Mouse (Mus musculus) left cerebral cortex, postnatal 10 days (tissue): Measurements from ENCODE around the gene Tmem132c. TPM values are rescaled to one million over a fixed set of nuclear protein-coding genes. Genes with fewer than 3 reads are reported as not detected.

Source experiments
- DNase-seq, 2 experiments: peaks; one replicate each; pipeline ENCODE4 v3.0.0; 2021 to 2022; ENCODE audit warnings: low spot score in 2 of 2, mixed read lengths in 1 of 2; ENCODE audit errors: extremely low spot score in 1 of 2
- intact Hi-C: fragments of 180-260 bp; cut with DNase I; formaldehyde crosslinking; loops from one replicate; pipeline ENCODE4 v1.15.1; 2025
- total RNA-seq, 2 experiments: library from RNA; stranded (reverse); gene quantifications; 2 replicates each; pipeline ENCODE4 v1.2.3; 2021

Tmem132c gene
- total RNA-seq, 2 experiments from 2014 or later, result 7.8 to 7.9 TPM

- intact Hi-C loops, result no loop called here
- no peak for DNase-seq
Measured at GRCm38 (mm10) chr5:127374251-127374650, 132.6 kb downstream of the Tmem132c start.

- intact Hi-C loops, result no loop called here
- DNase-seq, result no peak
Measured at GRCm38 (mm10) chr5:127375654-127376053, 134.0 kb downstream of the Tmem132c start.

DNA sequence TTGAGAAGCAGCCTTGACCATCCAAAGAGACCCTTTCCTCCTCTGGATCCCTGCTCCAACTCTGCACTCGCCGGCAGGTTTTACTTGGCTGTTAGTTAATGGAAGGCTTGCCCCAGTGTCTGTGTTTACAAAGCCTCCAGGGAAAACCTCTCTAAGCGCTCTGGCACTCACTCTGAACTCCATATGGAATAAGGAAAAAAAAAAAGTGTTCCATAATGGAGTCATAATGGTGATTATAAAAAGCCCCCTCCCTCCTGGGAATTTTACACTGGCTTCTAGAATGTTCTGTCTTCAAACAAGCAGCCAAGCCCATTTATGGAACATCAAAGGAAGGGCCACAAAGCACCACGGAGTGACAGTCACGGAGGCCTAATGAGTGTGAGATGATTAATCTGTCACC lies 136.9 kb downstream of the Tmem132c start:
- DNase-seq, result no peak
- intact Hi-C loops, result no loop called here

DNA sequence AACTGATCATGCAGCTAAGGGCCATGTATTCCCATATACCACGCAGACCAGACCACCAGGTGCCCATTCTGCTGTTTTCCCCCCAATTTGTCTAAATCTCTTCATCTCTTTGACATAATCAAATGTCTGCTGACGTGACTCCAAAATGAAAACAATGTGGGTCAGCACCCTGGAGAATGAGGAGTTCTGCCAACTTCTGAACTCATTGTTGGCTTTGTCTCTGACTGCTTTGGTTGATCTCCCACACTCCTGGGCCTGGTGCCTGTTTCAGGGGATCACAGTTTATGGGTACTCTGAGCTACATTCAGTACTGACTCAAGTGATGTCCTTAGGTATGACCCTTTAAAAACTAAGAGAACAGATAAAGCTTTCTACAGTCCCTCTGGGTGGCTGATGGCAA lies 137.7 kb downstream of the Tmem132c start:
- intact Hi-C loops, result no loop called here
- DNase-seq, result no peak

- intact Hi-C loops, result no loop called here
- DNase-seq, result no peak
Measured at GRCm38 (mm10) chr5:127381216-127381615, 139.6 kb downstream of the Tmem132c start.

- DNase-seq, result no peak
- intact Hi-C loops, result no loop called here
Measured at GRCm38 (mm10) chr5:127382571-127382970, 141.0 kb downstream of the Tmem132c start.

DNA sequence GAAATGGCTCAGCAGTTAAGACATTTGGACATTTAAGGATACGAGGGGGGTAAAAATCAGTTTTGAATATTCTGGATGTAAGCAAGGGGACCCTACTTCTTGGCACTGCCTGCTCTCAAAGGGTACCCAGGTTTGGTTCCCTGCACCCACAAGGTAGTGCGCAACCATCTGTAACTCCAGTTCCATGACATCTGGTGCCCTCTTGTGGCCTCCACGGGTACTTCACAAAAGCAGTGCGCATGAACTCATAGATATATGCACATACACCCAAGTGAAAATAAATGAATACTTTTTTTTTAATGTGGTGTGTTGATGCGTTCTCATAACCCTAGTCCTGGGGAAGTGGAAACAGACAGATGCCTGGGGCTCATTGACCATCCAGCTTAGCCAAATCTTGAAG lies 149.6 kb downstream of the Tmem132c start:
- no peak for DNase-seq
- intact Hi-C loops, result no loop called here

DNA sequence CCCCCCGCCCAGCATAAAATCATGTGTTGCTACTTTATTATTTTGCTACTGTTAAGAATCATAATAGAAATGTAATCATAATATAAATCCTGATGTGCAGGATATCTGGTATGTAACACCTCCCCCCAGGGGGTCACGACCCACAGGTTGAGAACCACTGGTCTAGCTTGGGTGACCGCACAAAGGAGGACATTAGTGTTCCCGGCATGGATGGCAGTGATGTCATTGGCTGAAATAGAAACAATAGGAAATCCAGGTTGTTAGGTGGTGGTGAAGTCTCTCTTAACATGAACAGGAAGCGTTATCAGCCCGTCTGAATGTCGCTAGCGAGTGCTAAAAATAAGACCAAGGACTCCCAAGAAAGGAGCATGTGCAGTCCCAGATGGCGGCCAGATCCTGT lies 155.3 kb downstream of the Tmem132c start:
- intact Hi-C loops, result no loop called here
- no peak for DNase-seq

DNA sequence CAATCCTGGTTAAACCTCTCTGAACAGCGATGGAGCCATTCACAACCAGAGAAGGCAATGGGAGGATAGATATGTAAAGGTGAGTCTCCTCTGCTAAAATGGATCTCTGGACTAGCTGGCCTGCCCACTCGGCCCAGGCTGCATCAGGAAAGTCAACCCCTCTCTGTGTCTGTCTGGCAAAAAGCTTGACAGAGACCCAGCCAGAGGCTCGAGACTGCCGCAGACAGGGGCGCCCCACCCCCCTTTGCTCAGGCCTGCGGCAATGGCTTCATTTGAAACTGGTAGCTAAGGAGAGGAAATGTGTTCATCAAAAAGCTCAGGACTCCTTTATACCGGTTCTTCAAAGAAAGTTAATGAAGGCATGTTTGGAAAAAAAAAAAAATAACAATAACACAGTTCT lies 156.4 kb downstream of the Tmem132c start:
- intact Hi-C loops, result no loop called here
- DNase-seq, result peak in 1 of 2 experiments; percentile 34

DNA sequence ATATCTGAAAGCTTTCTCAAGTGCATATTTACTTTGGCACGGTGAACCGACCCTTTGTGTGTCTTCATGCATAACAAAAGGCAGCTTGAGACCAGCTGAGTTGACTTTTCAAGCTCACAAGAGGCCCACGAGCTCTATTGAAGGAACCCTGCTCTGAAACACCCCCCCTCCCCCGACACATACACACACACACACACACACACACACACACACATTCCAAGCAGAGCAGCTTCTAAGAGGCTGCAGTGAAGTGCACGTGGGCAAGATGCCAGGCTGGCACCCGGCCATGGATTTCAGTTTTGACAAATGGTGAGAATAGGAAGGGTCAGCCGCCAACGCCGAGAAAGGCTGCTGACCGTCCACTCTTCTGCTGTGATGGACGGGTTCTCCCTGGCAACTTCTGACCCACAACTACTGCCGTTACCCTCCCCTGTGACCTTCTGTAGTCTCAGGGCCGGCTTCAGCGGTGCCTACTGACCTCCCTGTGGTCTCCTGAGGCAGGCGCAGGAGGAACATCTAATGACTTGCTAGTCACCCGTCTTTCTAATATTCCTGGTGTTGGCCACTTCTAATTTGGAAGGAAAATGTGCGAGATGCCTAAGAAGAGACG lies 163.9 kb downstream of the Tmem132c start:
- intact Hi-C loops, result no loop called here
- peak; percentile 32 to 87 for DNase-seq

DNA sequence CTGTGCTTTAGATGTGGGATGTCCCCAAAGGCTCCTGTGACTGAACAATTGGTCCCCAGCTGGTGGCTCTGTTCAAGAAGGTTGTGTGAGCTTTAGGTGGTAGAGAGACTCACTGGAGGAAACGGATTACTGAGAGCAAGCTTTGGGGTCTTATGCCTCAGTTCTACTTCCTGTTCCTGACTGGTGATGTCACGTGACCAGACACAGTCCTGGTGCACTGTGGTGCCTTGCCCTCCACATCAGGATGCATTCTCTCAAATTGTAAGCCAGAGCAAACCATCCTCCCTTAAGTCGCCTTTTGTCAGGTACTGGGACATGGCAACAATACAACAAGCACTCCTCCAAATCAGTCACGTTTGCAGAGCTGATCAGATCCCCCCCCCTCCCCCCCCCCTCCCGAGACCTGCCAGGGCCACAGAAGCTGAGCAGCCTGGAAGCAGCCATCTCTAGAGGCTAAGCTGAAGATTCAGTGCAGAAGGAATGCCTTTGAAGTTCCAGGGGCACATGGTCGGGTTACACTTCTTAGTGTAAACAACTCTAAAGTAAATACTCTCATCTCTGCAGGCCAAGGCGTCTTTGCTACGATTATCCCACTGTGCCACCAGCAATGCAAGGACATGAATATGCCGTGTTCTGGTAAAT lies 164.5 kb downstream of the Tmem132c start:
- DNase-seq, result no peak
- intact Hi-C loops, result no loop called here

DNA sequence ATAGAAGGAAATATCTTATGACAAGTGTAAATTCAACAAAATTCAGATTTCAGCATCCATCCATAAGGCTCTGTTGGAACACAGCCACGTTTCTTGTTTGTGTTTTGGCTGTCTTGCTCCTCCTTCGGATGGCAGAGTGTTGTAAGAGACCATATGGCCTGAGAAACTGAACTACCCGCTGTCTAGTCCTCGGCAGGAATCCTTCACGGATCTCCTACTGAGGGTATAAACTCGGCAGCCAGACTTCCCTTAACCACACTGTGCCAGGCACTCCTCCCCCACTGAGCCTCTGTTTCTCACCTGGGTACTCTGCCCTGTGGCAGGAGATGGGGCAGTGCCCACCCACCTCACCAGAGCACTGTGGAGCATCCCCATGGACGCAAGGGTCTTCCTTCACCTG lies 174.9 kb downstream of the Tmem132c start:
- intact Hi-C loops, result no loop called here
- DNase-seq, result peak in 1 of 2 experiments; percentile 58

GRCm38 (mm10) chr5:127423936-127424335 lies 182.3 kb downstream of the Tmem132c start:
- intact Hi-C loops, result no loop called here
- no peak for DNase-seq

- DNase-seq, result no peak
- intact Hi-C loops, result no loop called here
Measured at GRCm38 (mm10) chr5:127429124-127429523, 187.5 kb downstream of the Tmem132c start.

- no peak for DNase-seq
- intact Hi-C loops, result no loop called here
Measured at GRCm38 (mm10) chr5:127431561-127431960, 190.0 kb downstream of the Tmem132c start.

- intact Hi-C loops, result no loop called here
- no peak for DNase-seq
Measured at GRCm38 (mm10) chr5:127436836-127437235, 195.2 kb downstream of the Tmem132c start.

- DNase-seq, result no peak
- intact Hi-C loops, result no loop called here
Measured at GRCm38 (mm10) chr5:127438639-127439038, 197.0 kb downstream of the Tmem132c start.

DNA sequence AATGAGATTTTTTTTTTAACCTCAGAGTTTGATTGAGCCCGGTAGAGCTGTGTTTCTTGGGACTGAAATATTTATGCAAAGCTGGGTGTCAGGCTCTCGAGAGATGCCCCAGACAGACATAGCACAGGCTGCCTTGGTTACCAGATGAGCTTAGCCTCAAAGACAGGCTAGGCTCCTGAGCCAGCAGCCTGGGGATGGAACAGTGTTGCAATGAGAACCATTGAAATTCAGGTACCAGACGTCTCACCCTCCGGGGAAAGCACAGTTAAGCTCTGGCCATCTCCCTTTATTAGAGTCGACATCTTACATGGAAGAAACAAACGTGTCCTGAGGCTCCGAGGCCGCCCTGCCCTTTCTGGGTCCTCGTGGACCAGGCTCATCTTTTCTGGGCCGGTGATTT lies 200.4 kb downstream of the Tmem132c start:
- DNase-seq, result no peak
- intact Hi-C loops, result no loop called here

DNA sequence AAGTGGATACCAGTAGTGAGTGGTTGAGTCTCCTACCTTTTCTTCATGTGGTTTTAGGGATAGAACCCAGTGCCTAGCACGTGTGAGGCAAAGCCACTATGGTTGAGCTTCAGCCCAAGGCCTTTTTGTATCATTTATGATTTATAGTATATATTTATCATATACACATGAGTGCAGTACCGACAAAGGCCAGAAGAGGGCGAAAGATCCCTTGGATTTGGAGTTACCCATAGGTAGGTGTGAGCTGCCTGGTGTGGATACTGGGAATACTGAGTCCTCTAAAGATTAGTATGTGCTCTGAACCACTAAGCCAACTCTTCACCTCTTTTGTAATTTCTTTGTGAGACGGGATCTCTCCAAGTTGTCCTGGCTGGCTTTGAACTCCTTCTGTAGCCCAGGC lies 212.0 kb downstream of the Tmem132c start:
- intact Hi-C loops, result no loop called here
- peak in 1 of 2 experiments; percentile 23 for DNase-seq

DNA sequence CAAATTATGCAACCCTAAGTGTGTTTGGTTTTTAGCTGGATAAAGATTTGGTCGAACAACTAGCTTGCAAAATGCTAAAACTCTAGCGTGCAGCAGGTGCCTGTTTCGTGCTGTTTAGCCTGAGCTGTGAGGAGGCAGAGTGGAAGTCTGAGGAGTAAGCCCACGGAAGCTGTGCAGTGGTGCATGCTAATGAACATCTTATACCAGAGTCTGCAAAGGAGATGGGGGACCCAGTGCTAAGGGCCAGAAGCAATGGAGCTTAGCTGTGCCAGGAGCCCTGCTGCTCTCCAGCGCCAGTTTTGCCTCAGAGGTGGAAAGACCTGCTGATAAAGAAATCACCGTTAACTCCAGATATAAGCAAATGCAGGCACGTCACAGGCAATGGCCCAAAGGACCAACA lies 212.5 kb downstream of the Tmem132c start:
- no peak for DNase-seq
- intact Hi-C loops, result no loop called here

- peak in 1 of 2 experiments; percentile 33 for DNase-seq
- intact Hi-C loops, result no loop called here
Measured at GRCm38 (mm10) chr5:127456076-127456475, 214.5 kb downstream of the Tmem132c start.
